Mouse (Mus musculus) bone marrow, adult 2 months (tissue): ENCODE measurements around the gene 4930556J24Rik.

Experiments used
- CTCF ChIP-seq: fragments of 200-500 bp; IDR thresholded peaks from 2 replicates; pipeline ENCODE4 v1.5.1; 2011; ENCODE audit warnings: low read length, control low read depth; ENCODE audit not compliant: control insufficient read depth, insufficient read depth
- POLR2A ChIP-seq: fragments of 200-500 bp; IDR thresholded peaks from 2 replicates; pipeline ENCODE4 v1.6.1; 2011; ENCODE audit warnings: low read depth, mild to moderate bottlenecking, control low read depth, low read length, borderline replicate concordance; ENCODE audit not compliant: control insufficient read depth

GRCm38 (mm10) chr11:3937321-3937874 is 39.2 kb downstream of the 4930556J24Rik start:
- TF ChIP-seq CTCF (no peak), POLR2A (no peak)
